Mouse (Mus musculus): ENCODE results near the gene Gm13694. TPM values are rescaled to one million over a fixed set of nuclear protein-coding genes. Genes with fewer than 3 reads are reported as not detected.
"Not testable (repeated sequence)": the region's sequence is repeated elsewhere in the genome, so short reads cannot be mapped to it uniquely, and the experiment has no call there.

Gm13694 gene
- polyA plus RNA-seq (2015; fragmentation: Nextera tagmentation; extraction: Ambion mirVana) = not detected in 2 replicates

GRCm38 (mm10) chr2:83978633-83979032, at the start of gene Gm13694:
Gene Gm13694, plus strand, starts transcription at chr2:83978933.
- not testable (repeated sequence) for H3K9me3 ChIP-seq; H3K4me3 ChIP-seq; H3K27ac ChIP-seq (replicated peaks); ATAC-seq (ENCODE audit: extremely low read depth, insufficient number of reproducible peaks, low FRiP score, low TSS enrichment); H3K4me1 ChIP-seq; H3K36me3 ChIP-seq; H3K4me2 ChIP-seq; H3K27me3 ChIP-seq (replicated peaks); H3K9ac ChIP-seq
- no CpG with 5 or more reads among the region's 6 CpGs for WGBS

GRCm38 (mm10) chr2:83929478-83930088, 49.1 kb upstream of the Gm13694 start:
- Histone ChIP-seq H3K4me3 (no peak overlapping the region), H3K9ac (no peak overlapping the region), H3K27ac (replicated peaks) (no peak overlapping the region), H3K4me1 (no peaks in the 10 kb centered on the region), H3K27me3 (replicated peaks) (no peaks in the 10 kb centered on the region), H3K9me3 (no peaks in the 10 kb centered on the region), H3K4me2 (no peak overlapping the region), H3K36me3 (no peaks in the 10 kb centered on the region)
- ATAC-seq (ENCODE audit: extremely low read depth, insufficient number of reproducible peaks, low FRiP score, low TSS enrichment) = no peak
- WGBS = 68% methylated on average over 2 of the region's 2 CpGs

GRCm38 (mm10) chr2:83940931-83941361, 37.8 kb upstream of the Gm13694 start, which contains the start of gene Zswim2:
Gene Zswim2, minus strand, starts transcription at chr2:83941228.
- H3K4me1 ChIP-seq = peaks cover 5% of the 10 kb centered on the region; the same call in 1 of the 2 replicates
- H3K9ac ChIP-seq = no peak within 1 kb of the TSS
- ATAC-seq (ENCODE audit: extremely low read depth, insufficient number of reproducible peaks, low FRiP score, low TSS enrichment) = no peak
- no peaks in the 10 kb centered on the region for H3K27me3 ChIP-seq (replicated peaks)
- peak within 1 kb of the TSS; percentile 66 for H3K4me2 ChIP-seq
- H3K27ac ChIP-seq (replicated peaks) = no peak within 1 kb of the TSS
- WGBS = under 1% methylated on average over 20 of the region's 20 CpGs
- no peaks in the 10 kb centered on the region for H3K36me3 ChIP-seq
- H3K9me3 ChIP-seq = no peaks in the 10 kb centered on the region
- peak within 1 kb of the TSS; percentile 38 for H3K4me3 ChIP-seq

GRCm38 (mm10) chr2:83941378-83941777, 37.4 kb upstream of the Gm13694 start:
- H3K36me3 ChIP-seq = no peaks in the 10 kb centered on the region
- no peaks in the 10 kb centered on the region for H3K27me3 ChIP-seq (replicated peaks)
- peaks cover 5% of the 10 kb centered on the region; the same call in 1 of the 2 replicates for H3K4me1 ChIP-seq
- WGBS = 38% methylated on average over 3 of the region's 3 CpGs
- H3K4me3 ChIP-seq = peak overlapping the region; percentile 38
- peak overlapping the region; percentile 66 for H3K4me2 ChIP-seq
- H3K9me3 ChIP-seq = no peaks in the 10 kb centered on the region
- no peak overlapping the region for H3K9ac ChIP-seq
- no peak overlapping the region for H3K27ac ChIP-seq (replicated peaks)
- ATAC-seq (ENCODE audit: extremely low read depth, insufficient number of reproducible peaks, low FRiP score, low TSS enrichment) = no peak

- no peaks in the 10 kb centered on the region for H3K36me3 ChIP-seq
- H3K27me3 ChIP-seq (replicated peaks) = no peaks in the 10 kb centered on the region
- ATAC-seq (ENCODE audit: extremely low read depth, insufficient number of reproducible peaks, low FRiP score, low TSS enrichment) = no peak
- 34% methylated on average over 4 of the region's 4 CpGs for WGBS
- peaks cover 5% of the 10 kb centered on the region; the same call in 1 of the 2 replicates for H3K4me1 ChIP-seq
- H3K9me3 ChIP-seq = no peaks in the 10 kb centered on the region
- no peak overlapping the region for H3K9ac ChIP-seq
- H3K4me2 ChIP-seq = no peak overlapping the region
- H3K4me3 ChIP-seq = no peak overlapping the region
- no peak overlapping the region for H3K27ac ChIP-seq (replicated peaks)
Observed at GRCm38 (mm10) chr2:83941792-83942191, 36.9 kb upstream of the Gm13694 start.

- H3K4me3 ChIP-seq; H3K27me3 ChIP-seq (replicated peaks); H3K9me3 ChIP-seq; ATAC-seq (ENCODE audit: extremely low read depth, insufficient number of reproducible peaks, low FRiP score, low TSS enrichment); H3K9ac ChIP-seq; H3K4me1 ChIP-seq; H3K36me3 ChIP-seq; H3K27ac ChIP-seq (replicated peaks); H3K4me2 ChIP-seq: not testable (repeated sequence)
- WGBS = no CpG with 5 or more reads among the region's 6 CpGs
Observed at GRCm38 (mm10) chr2:83955393-83955792, 23.3 kb upstream of the Gm13694 start, which contains the start of gene Gm13698. Gene Gm13698, plus strand, starts transcription at chr2:83955693.

- H3K36me3 ChIP-seq; H3K27ac ChIP-seq (replicated peaks); H3K4me2 ChIP-seq; H3K27me3 ChIP-seq (replicated peaks); H3K9ac ChIP-seq; H3K4me3 ChIP-seq; H3K4me1 ChIP-seq; ATAC-seq (ENCODE audit: extremely low read depth, insufficient number of reproducible peaks, low FRiP score, low TSS enrichment); H3K9me3 ChIP-seq: not testable (repeated sequence)
- no CpG with 5 or more reads among the region's 6 CpGs for WGBS
Observed at GRCm38 (mm10) chr2:83961203-83961602, 17.5 kb upstream of the Gm13694 start, which contains the start of gene Gm13693. Gene Gm13693, plus strand, starts transcription at chr2:83961503.

- not testable (repeated sequence) for H3K27ac ChIP-seq (replicated peaks); H3K27me3 ChIP-seq (replicated peaks); H3K4me1 ChIP-seq; ATAC-seq (ENCODE audit: extremely low read depth, insufficient number of reproducible peaks, low FRiP score, low TSS enrichment); H3K9me3 ChIP-seq; H3K36me3 ChIP-seq; H3K4me2 ChIP-seq; H3K9ac ChIP-seq; H3K4me3 ChIP-seq
- no CpG with 5 or more reads among the region's 6 CpGs for WGBS
Observed at GRCm38 (mm10) chr2:83967013-83967412, 11.7 kb upstream of the Gm13694 start, which contains the start of gene Gm13695. Gene Gm13695, plus strand, starts transcription at chr2:83967313.

GRCm38 (mm10) chr2:83972823-83973222, 5.9 kb upstream of the Gm13694 start, which contains the start of gene Gm13696:
Gene Gm13696, plus strand, starts transcription at chr2:83973123.
- not testable (repeated sequence) for H3K9me3 ChIP-seq; H3K27me3 ChIP-seq (replicated peaks); H3K4me1 ChIP-seq; H3K9ac ChIP-seq; H3K27ac ChIP-seq (replicated peaks); H3K4me2 ChIP-seq; H3K4me3 ChIP-seq; ATAC-seq (ENCODE audit: extremely low read depth, insufficient number of reproducible peaks, low FRiP score, low TSS enrichment); H3K36me3 ChIP-seq
- no CpG with 5 or more reads among the region's 6 CpGs for WGBS

- not testable (repeated sequence) for H3K36me3 ChIP-seq; H3K4me3 ChIP-seq; H3K27ac ChIP-seq (replicated peaks); H3K4me1 ChIP-seq; H3K4me2 ChIP-seq; H3K9ac ChIP-seq; H3K9me3 ChIP-seq; H3K27me3 ChIP-seq (replicated peaks); ATAC-seq (ENCODE audit: extremely low read depth, insufficient number of reproducible peaks, low FRiP score, low TSS enrichment)
- no CpG with 5 or more reads among the region's 6 CpGs for WGBS
Observed at GRCm38 (mm10) chr2:83984443-83984842, 5.7 kb downstream of the Gm13694 start, which contains the start of gene Gm13697. Gene Gm13697, plus strand, starts transcription at chr2:83984743.

GRCm38 (mm10) chr2:83990253-83990652, 11.5 kb downstream of the Gm13694 start, which contains the start of gene Gm13691:
Gene Gm13691, plus strand, starts transcription at chr2:83990553.
- no CpG with 5 or more reads among the region's 6 CpGs for WGBS
- H3K9me3 ChIP-seq; ATAC-seq (ENCODE audit: extremely low read depth, insufficient number of reproducible peaks, low FRiP score, low TSS enrichment); H3K4me3 ChIP-seq; H3K9ac ChIP-seq; H3K4me2 ChIP-seq; H3K36me3 ChIP-seq; H3K27ac ChIP-seq (replicated peaks); H3K27me3 ChIP-seq (replicated peaks); H3K4me1 ChIP-seq: not testable (repeated sequence)

Measured in heart, embryonic 13.5 days (tissue).